10 mouse cellular contexts compared by ENCODE assay signal in the genomic region with DNA sequence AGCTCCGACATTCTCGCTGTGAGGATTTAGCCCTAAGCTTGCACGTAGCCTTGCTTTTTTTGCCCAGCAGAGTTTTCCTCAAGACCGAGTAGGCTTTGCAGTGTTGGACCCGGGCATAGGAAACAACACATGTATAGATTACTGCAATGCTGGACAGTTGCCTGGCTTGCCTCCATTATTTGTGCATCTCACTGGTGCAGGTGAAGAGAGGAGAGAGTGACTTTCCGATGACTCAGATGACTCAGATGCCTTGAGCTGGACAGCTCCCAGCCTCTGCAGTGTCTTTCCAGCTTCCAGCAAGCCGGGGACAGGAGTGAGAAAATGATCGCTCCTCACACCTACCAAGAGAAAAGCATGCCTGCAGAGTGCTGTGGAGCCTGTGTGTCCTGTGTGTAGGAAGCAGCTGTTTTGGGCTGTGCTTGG. TPM values are rescaled to one million over a fixed set of nuclear protein-coding genes. Genes with fewer than 3 reads are reported as not detected.
DNase-seq lines count a peak whose midpoint lies in the region; ATAC-seq lines count a peak whose summit lies in the region.
"Had no signal": no experiment of that assay in that cellular context is flagged by ENCODE, and none has a peak within 500 bp of the region (broad histone marks: within the 10 kb centered on the region; RNA-seq: fewer than 3 reads in every experiment).

No protein-coding gene starts in this region.

- ATAC-seq in heart, embryonic 12.5 days (ENCODE audit: insufficient number of reproducible peaks, low FRiP score) = 0 out of 2 replicates have a peak, but pooled peaks have one; percentile 33
- peak; percentile 22; the same call in 1 of the 2 replicates for ATAC-seq in embryonic facial prominence, embryonic 14.5 days (ENCODE audit: low read depth)
- ATAC-seq in midbrain, embryonic 14.5 days (ENCODE audit: low FRiP score, low TSS enrichment) = no peak
- ATAC-seq in liver, embryonic 11.5 days (replicated peaks; ENCODE audit: low FRiP score) = no peak
- ATAC-seq: forebrain, embryonic 14.5 days had no signal

- H3K4me2 ChIP-seq in heart, embryonic 12.5 days = peak overlapping the region; percentile 22; the same call in 1 of the 2 replicates
- no peak overlapping the region for H3K4me2 ChIP-seq in embryonic facial prominence, embryonic 14.5 days (ENCODE audit: low read depth, low read length)
- no peak overlapping the region for H3K4me2 ChIP-seq in midbrain, embryonic 14.5 days (ENCODE audit: low read length)
- H3K4me2 ChIP-seq in liver, embryonic 11.5 days = no peak overlapping the region

- H3K36me3 ChIP-seq in heart, embryonic 12.5 days = no peaks in the 10 kb centered on the region
- no peaks in the 10 kb centered on the region for H3K36me3 ChIP-seq in embryonic facial prominence, embryonic 14.5 days (ENCODE audit: control insufficient read depth, insufficient read depth, low read length)
- H3K36me3 ChIP-seq in midbrain, embryonic 14.5 days (ENCODE audit: control insufficient read depth, insufficient read depth, low read length) = no peaks in the 10 kb centered on the region
- H3K36me3 ChIP-seq in liver, embryonic 11.5 days (ENCODE audit: control insufficient read depth, insufficient read depth, low read length) = no peaks in the 10 kb centered on the region

- no peak overlapping the region for H3K4me3 ChIP-seq in heart, embryonic 12.5 days
- no peak overlapping the region for H3K4me3 ChIP-seq in embryonic facial prominence, embryonic 14.5 days (ENCODE audit: low read depth, low read length)
- no peak overlapping the region for H3K4me3 ChIP-seq in midbrain, embryonic 14.5 days (replicated peaks; ENCODE audit: low read depth, low read length)
- no peak overlapping the region for H3K4me3 ChIP-seq in liver, embryonic 11.5 days (ENCODE audit: low read depth, low read length)

- WGBS in heart, embryonic 12.5 days = 21% methylated on average over 8 of the region's 8 CpGs
- WGBS in embryonic facial prominence, embryonic 14.5 days = 19% methylated on average over 8 of the region's 8 CpGs
- 22% methylated on average over 8 of the region's 8 CpGs for WGBS in midbrain, embryonic 14.5 days
- 46% methylated on average over 8 of the region's 8 CpGs for WGBS in liver, embryonic 11.5 days

- DNase-seq in heart, adult 9 months (ENCODE audit: low spot score in 2 of 2) = no peak
- DNase-seq in urinary bladder, postnatal 14 days (ENCODE audit: low spot score) = peak; percentile 28
- no peak for DNase-seq in urinary bladder, adult 18-20 months (ENCODE audit: low spot score in 2 of 2)
- DNase-seq in embryonic facial prominence, embryonic 14.5 days (ENCODE audit: low spot score) = peak; percentile 64
- DNase-seq in midbrain, embryonic 14.5 days = no peak
- DNase-seq in liver, embryonic 11.5 days (ENCODE audit: low spot score) = no peak
- no peak for DNase-seq in spleen, adult 12 weeks (ENCODE audit: low spot score)
- DNase-seq: thymus, adult 2 months had no signal

- H3K27ac ChIP-seq in heart, embryonic 12.5 days (ENCODE audit: poor library complexity, severe bottlenecking) = no peak overlapping the region
- H3K27ac ChIP-seq in embryonic facial prominence, embryonic 14.5 days (replicated peaks; ENCODE audit: low read depth, low read length) = no peak overlapping the region
- H3K27ac ChIP-seq in midbrain, embryonic 14.5 days (replicated peaks; ENCODE audit: low read depth, low read length) = no peak overlapping the region
- no peak overlapping the region for H3K27ac ChIP-seq in liver, embryonic 11.5 days (ENCODE audit: low read depth, low read length)

- peaks cover 14% of the 10 kb centered on the region for H3K4me1 ChIP-seq in heart, embryonic 12.5 days (replicated peaks)
- H3K4me1 ChIP-seq in embryonic facial prominence, embryonic 14.5 days (ENCODE audit: control insufficient read depth, insufficient read depth, low read length) = peaks cover 5% of the 10 kb centered on the region
- no peaks in the 10 kb centered on the region for H3K4me1 ChIP-seq in midbrain, embryonic 14.5 days (ENCODE audit: control insufficient read depth, insufficient read depth, low read length)
- no peaks in the 10 kb centered on the region for H3K4me1 ChIP-seq in liver, embryonic 11.5 days (replicated peaks; ENCODE audit: control insufficient read depth, insufficient read depth, low read length)

- H3K27me3 ChIP-seq in heart, embryonic 12.5 days (replicated peaks) = no peaks in the 10 kb centered on the region; the same call in 1 of the 2 replicates
- H3K27me3 ChIP-seq in embryonic facial prominence, embryonic 14.5 days (replicated peaks; ENCODE audit: control insufficient read depth, insufficient read depth, low read length) = no peaks in the 10 kb centered on the region
- H3K27me3 ChIP-seq in midbrain, embryonic 14.5 days (ENCODE audit: control insufficient read depth, insufficient read depth, low read length) = no peaks in the 10 kb centered on the region
- no peaks in the 10 kb centered on the region for H3K27me3 ChIP-seq in liver, embryonic 11.5 days (replicated peaks; ENCODE audit: control insufficient read depth, insufficient read depth, low read length)

- H3K9ac ChIP-seq in heart, embryonic 12.5 days = no peak overlapping the region
- H3K9ac ChIP-seq in embryonic facial prominence, embryonic 14.5 days (ENCODE audit: low read depth, low read length) = no peak overlapping the region
- no peak overlapping the region for H3K9ac ChIP-seq in midbrain, embryonic 14.5 days (replicated peaks; ENCODE audit: low read length)
- no peak overlapping the region for H3K9ac ChIP-seq in liver, embryonic 11.5 days (ENCODE audit: low read depth, low read length)

- no peaks in the 10 kb centered on the region for H3K9me3 ChIP-seq in heart, embryonic 12.5 days (replicated peaks)
- H3K9me3 ChIP-seq in embryonic facial prominence, embryonic 14.5 days (ENCODE audit: control insufficient read depth, low read length) = no peaks in the 10 kb centered on the region
- no peaks in the 10 kb centered on the region for H3K9me3 ChIP-seq in midbrain, embryonic 14.5 days (ENCODE audit: control insufficient read depth, low read length)
- no peaks in the 10 kb centered on the region for H3K9me3 ChIP-seq in liver, embryonic 11.5 days (ENCODE audit: control insufficient read depth, low read length)

RNA-seq across cellular contexts. Expression of a gene that starts 21.4 kb away (rescaled TPM):
- polyA plus RNA-seq in heart, embryonic 12.5 days (2016; fragmentation: Nextera tagmentation; extraction: Ambion mirVana) = 2.1 TPM in 2 replicates
- polyA plus RNA-seq in embryonic facial prominence, embryonic 14.5 days (2014; fragmentation: Nextera tagmentation; extraction: Ambion mirVana) = 3.6 and 4.5 TPM in 2 replicates
- polyA plus RNA-seq in midbrain, embryonic 14.5 days (2014; fragmentation: Nextera tagmentation; extraction: Ambion mirVana) = 0.93 and 1.2 TPM in 2 replicates
- 2.3 and 2.8 TPM in 2 replicates for polyA plus RNA-seq in liver, embryonic 11.5 days (2014; fragmentation: Nextera tagmentation; extraction: Ambion mirVana)

Comparison
In these comparisons a context has a peak if more than half of its experiments do, and no peak if none do; other contexts are left out.
1. DNase-seq: peak in urinary bladder, postnatal 14 days (single experiment) and embryonic facial prominence, embryonic 14.5 days (single experiment); none in heart, adult 9 months (0 of 2), urinary bladder, adult 18-20 months (0 of 2), midbrain, embryonic 14.5 days (single experiment), liver, embryonic 11.5 days (single experiment) and spleen, adult 12 weeks (single experiment).
2. ATAC-seq: peak in heart, embryonic 12.5 days (single experiment) and embryonic facial prominence, embryonic 14.5 days (single experiment); none in midbrain, embryonic 14.5 days (single experiment) and liver, embryonic 11.5 days (single experiment).